Mouse (Mus musculus) intestine, postnatal 0 days (tissue): ENCODE measurements at regions not wholly inside any gene's neighbourhood (a gene's known extent, or its start where the extent isn't known, plus 50 kb on each side); places are given as distances from the start of the nearest gene placed in this dataset.
A peak's percentile ranks its signal among the peaks of the same experiment; 100 is the strongest.

Source experiments
- ATAC-seq: fragments of 200-750 bp; cut with Nextera tagmentation; 2 replicates; pipeline ENCODE4 v1.8.0; 2017; ENCODE audit warnings: mild to moderate bottlenecking, moderate TSS enrichment, moderate library complexity
- H3K27ac ChIP-seq: fragments of 300-500 bp; sonication (generic); 2 replicates; pipeline ENCODE4 v1.5.1; 2014; ENCODE audit warnings: mild to moderate bottlenecking, low read depth, low read length, moderate library complexity
- H3K27me3 ChIP-seq: fragments of 300-500 bp; sonication (generic); replicated peaks from 2 replicates; pipeline ENCODE4 v1.6.1; 2014; ENCODE audit warnings: low read length, mixed read lengths; ENCODE audit not compliant: control insufficient read depth, insufficient read depth
- H3K36me3 ChIP-seq: fragments of 300-500 bp; sonication (generic); 2 replicates; pipeline ENCODE4 v1.6.1; 2014; ENCODE audit warnings: mild to moderate bottlenecking, moderate library complexity; ENCODE audit not compliant: control insufficient read depth, insufficient read depth
- H3K4me1 ChIP-seq: fragments of 300-500 bp; sonication (generic); replicated peaks from 2 replicates; pipeline ENCODE4 v1.6.1; 2014; ENCODE audit warnings: antibody characterized with exemption, low read length, mixed read lengths; ENCODE audit not compliant: control insufficient read depth, insufficient read depth
- H3K4me2 ChIP-seq: fragments of 300-500 bp; sonication (generic); replicated peaks from 2 replicates; pipeline ENCODE4 v1.6.1; 2014; ENCODE audit warnings: low read depth, mild to moderate bottlenecking, moderate library complexity
- H3K4me3 ChIP-seq: fragments of 300-500 bp; sonication (generic); 2 replicates; pipeline ENCODE4 v1.5.1; 2014; ENCODE audit warnings: low read depth, low read length
- H3K9ac ChIP-seq: fragments of 300-500 bp; sonication (generic); 2 replicates; pipeline ENCODE4 v1.6.1; 2014; ENCODE audit warnings: mild to moderate bottlenecking, low read depth, low read length
- H3K9me3 ChIP-seq: fragments of 300-500 bp; sonication (generic); 2 replicates; pipeline ENCODE4 v1.6.1; 2016; ENCODE audit warnings: mixed run types; ENCODE audit not compliant: control insufficient read depth
- CTCF ChIP-seq: sonication (generic); IDR thresholded peaks from 2 replicates; pipeline ENCODE4 v1.5.1; 2016; ENCODE audit warnings: low read depth, mild to moderate bottlenecking, control low read depth, antibody characterized with exemption, moderate library complexity
- WGBS: fragments of 180-500 bp; shearing (Covaris S2); extraction: QIAGEN DNeasy Blood & Tissue Kit; methylation state at CpG from one replicate; pipeline ENCODE4 v1.1.7; 2014; 5-methylcytosine and 5-hydroxymethylcytosine counted together

- Histone ChIP-seq H3K9ac (no peak overlapping the region), H3K4me3 (no peak overlapping the region), H3K27me3 (no peaks in the 10 kb centered on the region), H3K4me2 (no peak overlapping the region), H3K27ac (no peak overlapping the region), H3K9me3 (no peaks in the 10 kb centered on the region), H3K4me1 (no peaks in the 10 kb centered on the region), H3K36me3 (no peaks in the 10 kb centered on the region)
- 58% methylated on average over 2 of the region's 2 CpGs for WGBS
- ATAC-seq, result no peak
- TF ChIP-seq CTCF, result no peak
These were observed 249.3 kb upstream of the Mdga2 start for GRCm38 (mm10) chr12:67471666-67472065.

- WGBS, result 77% methylated on average over 3 of the region's 3 CpGs
- no peak for TF ChIP-seq CTCF
- no peak overlapping the region for H3K27ac ChIP-seq
- H3K4me3 ChIP-seq, result no peak overlapping the region
- no peak overlapping the region for H3K4me2 ChIP-seq
- ATAC-seq, result no peak
- no peaks in the 10 kb centered on the region for H3K4me1 ChIP-seq
- no peaks in the 10 kb centered on the region for H3K27me3 ChIP-seq
- no peaks in the 10 kb centered on the region for H3K9me3 ChIP-seq
- no peak overlapping the region for H3K9ac ChIP-seq
- H3K36me3 ChIP-seq, result no peaks in the 10 kb centered on the region
These were observed 248.7 kb upstream of the Mdga2 start for GRCm38 (mm10) chr12:67471001-67471400.

- no peaks in the 10 kb centered on the region for H3K9me3 ChIP-seq
- no peaks in the 10 kb centered on the region for H3K36me3 ChIP-seq
- no peak for ATAC-seq
- H3K27me3 ChIP-seq, result no peaks in the 10 kb centered on the region
- 49% methylated on average over 1 of the region's 1 CpGs for WGBS
- H3K9ac ChIP-seq, result no peak overlapping the region
- TF ChIP-seq CTCF, result no peak
- no peak overlapping the region for H3K4me2 ChIP-seq
- H3K4me3 ChIP-seq, result no peak overlapping the region
- H3K4me1 ChIP-seq, result no peaks in the 10 kb centered on the region
- H3K27ac ChIP-seq, result no peak overlapping the region
These were observed 226.8 kb upstream of the Mdga2 start for GRCm38 (mm10) chr12:67449109-67449508.

GRCm38 (mm10) chr12:67430318-67430950 lies 208.1 kb upstream of the Mdga2 start:
- Histone ChIP-seq H3K4me1 (no peaks in the 10 kb centered on the region), H3K4me2 (no peak overlapping the region), H3K27me3 (no peaks in the 10 kb centered on the region), H3K4me3 (no peak overlapping the region), H3K9ac (no peak overlapping the region), H3K27ac (no peak overlapping the region), H3K9me3 (no peaks in the 10 kb centered on the region), H3K36me3 (no peaks in the 10 kb centered on the region)
- ATAC-seq, result no peak
- TF ChIP-seq CTCF, result peak; percentile 60
- 57% methylated on average over 6 of the region's 6 CpGs for WGBS

GRCm38 (mm10) chr12:67426801-67427200 lies 204.5 kb upstream of the Mdga2 start:
- Histone ChIP-seq H3K27ac (no peak overlapping the region), H3K9ac (no peak overlapping the region), H3K36me3 (no peaks in the 10 kb centered on the region), H3K4me3 (no peak overlapping the region), H3K4me2 (no peak overlapping the region), H3K4me1 (no peaks in the 10 kb centered on the region), H3K27me3 (no peaks in the 10 kb centered on the region), H3K9me3 (no peaks in the 10 kb centered on the region)
- WGBS, result 46% methylated on average over 6 of the region's 6 CpGs
- ATAC-seq, result no peak
- TF ChIP-seq CTCF, result no peak

- no peak for ATAC-seq
- no peaks in the 10 kb centered on the region for H3K36me3 ChIP-seq
These were observed 177.2 kb upstream of the Mdga2 start for GRCm38 (mm10) chr12:67399537-67399936.

GRCm38 (mm10) chr12:67374530-67374929 lies 152.2 kb upstream of the Mdga2 start:
- H3K9me3 ChIP-seq, result no peaks in the 10 kb centered on the region
- H3K36me3 ChIP-seq, result no peaks in the 10 kb centered on the region
- no peak for ATAC-seq
- no peak for TF ChIP-seq CTCF
- no peak overlapping the region for H3K4me3 ChIP-seq
- no peak overlapping the region for H3K4me2 ChIP-seq
- H3K27ac ChIP-seq, result no peak overlapping the region
- WGBS, result 88% methylated on average over 1 of the region's 1 CpGs
- no peaks in the 10 kb centered on the region for H3K27me3 ChIP-seq
- H3K9ac ChIP-seq, result no peak overlapping the region
- no peaks in the 10 kb centered on the region for H3K4me1 ChIP-seq

More at GRCm38 (mm10) chr12:67399537-67399936, 177.2 kb upstream of the Mdga2 start:
- WGBS, result 63% methylated on average over 3 of the region's 3 CpGs
- Histone ChIP-seq H3K4me1 (no peaks in the 10 kb centered on the region), H3K4me3 (no peak overlapping the region), H3K9ac (no peak overlapping the region), H3K27ac (no peak overlapping the region), H3K4me2 (no peak overlapping the region), H3K9me3 (no peaks in the 10 kb centered on the region), H3K27me3 (no peaks in the 10 kb centered on the region)
- TF ChIP-seq CTCF, result no peak
